Mouse (Mus musculus): ENCODE measurements around the gene Tgfbr3. TPM values are rescaled to one million over a fixed set of nuclear protein-coding genes. Genes with fewer than 3 reads are reported as not detected.
A peak's percentile ranks its signal among the peaks of the same experiment; 100 is the strongest.

Gene Tgfbr3
- polyA plus RNA-seq, 1 experiment, result 27.7 TPM

GRCm38 (mm10) chr5:107242993-107243392 lies 46.4 kb downstream of the Tgfbr3 start:
- H3K27me3 ChIP-seq (replicated peaks; ENCODE audit: control insufficient read depth, insufficient read depth, low read length), result no peaks in the 10 kb centered on the region
- 88% methylated on average over 4 of the region's 4 CpGs for WGBS
- H3K27ac ChIP-seq (ENCODE audit: insufficient read depth, low read depth, low read length), result no peak overlapping the region
- H3K36me3 ChIP-seq (ENCODE audit: control insufficient read depth, insufficient read depth, low read length), result no peaks in the 10 kb centered on the region
- H3K4me3 ChIP-seq (ENCODE audit: insufficient read depth, low read depth, low read length), result no peak overlapping the region
- DNase-seq, result no peak
- peaks cover 7% of the 10 kb centered on the region; the same call in 1 of the 2 replicates for H3K4me1 ChIP-seq (ENCODE audit: control insufficient read depth, insufficient read depth, low read length)
- TF ChIP-seq POLR2A (IDR thresholded peaks at IDR 0.05; ENCODE audit: low read depth, low read length) (no peak), CTCF (conservative IDR thresholded peaks at IDR 0.05; ENCODE audit: insufficient read depth, insufficient read length, low read depth, low read length) (no peak)

GRCm38 (mm10) chr5:107240276-107240675 lies 49.2 kb downstream of the Tgfbr3 start:
- Histone ChIP-seq H3K36me3 (ENCODE audit: control insufficient read depth, insufficient read depth, low read length) (no peaks in the 10 kb centered on the region), H3K27ac (ENCODE audit: insufficient read depth, low read depth, low read length) (no peak overlapping the region), H3K27me3 (replicated peaks; ENCODE audit: control insufficient read depth, insufficient read depth, low read length) (no peaks in the 10 kb centered on the region), H3K4me3 (ENCODE audit: insufficient read depth, low read depth, low read length) (no peak overlapping the region), H3K4me1 (ENCODE audit: control insufficient read depth, insufficient read depth, low read length) (peaks cover 29% of the 10 kb centered on the region)
- no peak for DNase-seq
- no peak for TF ChIP-seq POLR2A (IDR thresholded peaks at IDR 0.05; ENCODE audit: low read depth, low read length)
- TF ChIP-seq CTCF (conservative IDR thresholded peaks at IDR 0.05; ENCODE audit: insufficient read depth, insufficient read length, low read depth, low read length), result no peak
- 4% methylated on average over 1 of the region's 1 CpGs for WGBS

DNA sequence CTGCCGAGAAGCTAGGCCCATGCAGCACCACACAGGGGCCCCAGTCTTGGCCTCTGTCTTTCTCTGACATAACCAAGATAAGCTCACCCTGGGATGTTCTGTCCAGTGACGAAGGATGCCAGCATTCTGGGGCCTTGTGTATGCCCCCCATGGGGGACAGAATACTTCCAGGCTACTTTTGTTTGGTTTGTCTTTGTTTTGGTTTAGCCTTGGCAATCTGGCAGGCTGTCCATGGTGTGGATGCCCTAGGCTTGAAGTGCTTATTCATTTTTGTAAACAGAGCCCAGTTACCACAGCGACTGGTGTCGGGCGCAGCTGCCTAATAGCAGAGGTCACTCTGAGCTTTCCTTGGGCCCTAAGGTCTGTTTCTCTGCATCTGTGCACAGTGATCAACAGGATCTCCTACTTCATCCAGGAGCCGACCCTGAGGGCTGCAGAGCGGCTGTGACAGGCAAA lies 51.4 kb downstream of the Tgfbr3 start:
- no peaks in the 10 kb centered on the region for H3K36me3 ChIP-seq (ENCODE audit: control insufficient read depth, insufficient read depth, low read length)
- H3K4me1 ChIP-seq (ENCODE audit: control insufficient read depth, insufficient read depth, low read length), result peaks cover 43% of the 10 kb centered on the region
- 0 out of 2 replicates have a peak overlapping the region, but pooled peaks have one; percentile 2 for H3K27ac ChIP-seq (ENCODE audit: insufficient read depth, low read depth, low read length)
- WGBS, result 63% methylated on average over 7 of the region's 7 CpGs
- H3K27me3 ChIP-seq (replicated peaks; ENCODE audit: control insufficient read depth, insufficient read depth, low read length), result no peaks in the 10 kb centered on the region
- DNase-seq, result peak; percentile 31
- TF ChIP-seq POLR2A (IDR thresholded peaks at IDR 0.05; ENCODE audit: low read depth, low read length), result no peak
- TF ChIP-seq CTCF (conservative IDR thresholded peaks at IDR 0.05; ENCODE audit: insufficient read depth, insufficient read length, low read depth, low read length), result no peak
- no peak overlapping the region for H3K4me3 ChIP-seq (ENCODE audit: insufficient read depth, low read depth, low read length)

DNA sequence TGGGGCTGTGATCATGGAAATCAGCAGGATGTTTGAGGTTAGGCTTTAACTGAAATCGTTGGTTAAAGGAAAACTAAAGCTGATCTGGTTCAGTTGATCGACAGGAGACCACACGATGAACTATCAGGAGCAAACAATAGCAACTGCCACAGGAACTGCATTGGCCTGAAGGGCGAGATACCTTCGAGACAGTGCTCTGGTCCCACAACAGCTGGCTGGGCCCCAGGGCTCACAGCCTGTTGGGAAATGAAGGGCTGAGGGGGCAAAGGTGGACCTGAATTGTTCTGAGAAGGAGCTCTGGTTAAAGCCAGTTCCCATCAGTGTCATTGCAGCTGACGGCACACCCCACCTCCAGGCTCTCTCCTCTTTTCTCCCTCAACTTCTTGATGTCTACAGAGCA lies 52.5 kb downstream of the Tgfbr3 start:
- Histone ChIP-seq H3K27ac (ENCODE audit: insufficient read depth, low read depth, low read length) (peak overlapping the region; percentile 48), H3K27me3 (replicated peaks; ENCODE audit: control insufficient read depth, insufficient read depth, low read length) (no peaks in the 10 kb centered on the region), H3K36me3 (ENCODE audit: control insufficient read depth, insufficient read depth, low read length) (no peaks in the 10 kb centered on the region), H3K4me3 (ENCODE audit: insufficient read depth, low read depth, low read length) (no peak overlapping the region), H3K4me1 (ENCODE audit: control insufficient read depth, insufficient read depth, low read length) (peaks cover 43% of the 10 kb centered on the region)
- DNase-seq, result peak; percentile 70
- TF ChIP-seq CTCF (conservative IDR thresholded peaks at IDR 0.05; ENCODE audit: insufficient read depth, insufficient read length, low read depth, low read length) (no peak), POLR2A (IDR thresholded peaks at IDR 0.05; ENCODE audit: low read depth, low read length) (no peak)
- WGBS, result 32% methylated on average over 6 of the region's 6 CpGs

GRCm38 (mm10) chr5:107236039-107236438 lies 53.4 kb downstream of the Tgfbr3 start:
- H3K4me3 ChIP-seq (ENCODE audit: insufficient read depth, low read depth, low read length), result no peak overlapping the region
- no peak overlapping the region; the same call in 1 of the 2 replicates for H3K27ac ChIP-seq (ENCODE audit: insufficient read depth, low read depth, low read length)
- WGBS, result 72% methylated on average over 5 of the region's 5 CpGs
- H3K36me3 ChIP-seq (ENCODE audit: control insufficient read depth, insufficient read depth, low read length), result no peaks in the 10 kb centered on the region
- peaks cover 43% of the 10 kb centered on the region for H3K4me1 ChIP-seq (ENCODE audit: control insufficient read depth, insufficient read depth, low read length)
- no peaks in the 10 kb centered on the region for H3K27me3 ChIP-seq (replicated peaks; ENCODE audit: control insufficient read depth, insufficient read depth, low read length)
- no peak for DNase-seq
- no peak for TF ChIP-seq POLR2A (IDR thresholded peaks at IDR 0.05; ENCODE audit: low read depth, low read length)
- TF ChIP-seq CTCF (conservative IDR thresholded peaks at IDR 0.05; ENCODE audit: insufficient read depth, insufficient read length, low read depth, low read length), result no peak

DNA sequence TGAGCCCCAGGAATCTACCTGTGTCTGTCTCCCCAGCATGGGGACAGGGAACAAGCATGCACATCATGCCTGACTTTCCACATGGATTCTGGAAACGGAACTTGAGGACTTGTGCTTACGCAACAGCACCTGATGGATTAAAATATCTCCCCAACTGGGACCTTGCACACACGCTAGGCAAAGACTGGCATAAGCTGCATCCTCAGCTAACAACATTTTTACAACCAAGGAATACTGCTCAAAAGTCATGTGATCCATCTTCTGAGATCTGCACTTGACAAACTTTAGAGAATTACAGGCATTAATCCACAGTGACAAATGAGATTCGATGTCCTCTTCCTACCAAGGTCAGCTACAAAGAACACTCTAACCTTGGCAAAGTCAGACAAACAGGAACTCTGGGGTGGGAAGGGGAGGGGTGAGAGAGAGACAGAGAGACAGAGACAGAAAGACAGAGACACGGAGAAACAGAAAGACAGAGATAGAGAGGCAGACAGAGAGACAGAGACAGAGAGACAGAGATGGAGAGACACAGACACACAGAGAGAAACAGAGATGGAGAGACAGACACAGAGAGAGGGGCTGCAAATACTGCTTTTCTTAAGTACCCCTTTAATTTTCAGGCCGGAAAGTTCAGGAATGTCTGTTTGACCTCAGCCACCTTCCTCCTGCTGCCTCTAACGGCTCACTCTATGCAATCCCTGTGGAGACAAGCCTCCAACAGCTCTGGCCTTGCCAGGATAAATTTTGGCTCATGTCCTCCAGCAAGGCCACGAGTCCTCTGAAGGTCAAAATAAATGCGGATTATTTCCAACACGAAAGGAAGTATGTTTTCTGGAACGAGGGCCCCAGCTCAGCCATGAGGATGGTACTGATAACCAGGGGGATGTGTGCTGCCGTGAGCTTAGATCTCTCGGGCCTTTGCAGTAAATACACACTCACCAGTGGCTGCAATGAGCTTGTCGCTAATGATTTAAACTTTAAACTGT lies 55.8 kb downstream of the Tgfbr3 start:
- WGBS, result 42% methylated on average over 14 of the region's 14 CpGs
- H3K36me3 ChIP-seq (ENCODE audit: control insufficient read depth, insufficient read depth, low read length), result no peaks in the 10 kb centered on the region
- no peaks in the 10 kb centered on the region for H3K27me3 ChIP-seq (replicated peaks; ENCODE audit: control insufficient read depth, insufficient read depth, low read length)
- peak overlapping the region; percentile 90 for H3K27ac ChIP-seq (ENCODE audit: insufficient read depth, low read depth, low read length)
- peaks cover 36% of the 10 kb centered on the region for H3K4me1 ChIP-seq (ENCODE audit: control insufficient read depth, insufficient read depth, low read length)
- H3K4me3 ChIP-seq (ENCODE audit: insufficient read depth, low read depth, low read length), result no peak overlapping the region
- peak; percentile 81 for DNase-seq
- no peak for TF ChIP-seq CTCF (conservative IDR thresholded peaks at IDR 0.05; ENCODE audit: insufficient read depth, insufficient read length, low read depth, low read length)
- TF ChIP-seq POLR2A (IDR thresholded peaks at IDR 0.05; ENCODE audit: low read depth, low read length), result no peak

GRCm38 (mm10) chr5:107230189-107230588 lies 59.2 kb downstream of the Tgfbr3 start:
- no peaks in the 10 kb centered on the region for H3K36me3 ChIP-seq (ENCODE audit: control insufficient read depth, insufficient read depth, low read length)
- no peak for DNase-seq
- TF ChIP-seq CTCF (conservative IDR thresholded peaks at IDR 0.05; ENCODE audit: insufficient read depth, insufficient read length, low read depth, low read length) (no peak), POLR2A (IDR thresholded peaks at IDR 0.05; ENCODE audit: low read depth, low read length) (no peak)
- H3K4me3 ChIP-seq (ENCODE audit: insufficient read depth, low read depth, low read length), result no peak overlapping the region
- 90% methylated on average over 6 of the region's 6 CpGs for WGBS
- peaks cover 14% of the 10 kb centered on the region for H3K4me1 ChIP-seq (ENCODE audit: control insufficient read depth, insufficient read depth, low read length)
- no peaks in the 10 kb centered on the region for H3K27me3 ChIP-seq (replicated peaks; ENCODE audit: control insufficient read depth, insufficient read depth, low read length)
- H3K27ac ChIP-seq (ENCODE audit: insufficient read depth, low read depth, low read length), result no peak overlapping the region

Data from kidney, adult 2 months (tissue).